Mouse (Mus musculus): ENCODE results near the gene Kif17.

GRCm38 (mm10) chr4:138272011-138272997, 22.1 kb downstream of the Kif17 start:
- no peak for TF ChIP-seq POLR2A (IDR thresholded peaks at IDR 0.05; ENCODE audit: low read depth, low read length)
- TF ChIP-seq CTCF (IDR thresholded peaks at IDR 0.05; ENCODE audit: extremely low read depth, insufficient read depth, insufficient read length, insufficient replicate concordance) = no peak

Measured in spleen, adult 2 months (tissue).